Mouse (Mus musculus) midbrain, embryonic 14.5 days (tissue): ENCODE measurements around the gene Sept9. TPM values are rescaled to one million over a fixed set of nuclear protein-coding genes. Genes with fewer than 3 reads are reported as not detected.
"Not testable (repeated sequence)": the region's sequence is repeated elsewhere in the genome, so short reads cannot be mapped to it uniquely, and the experiment has no call there.

Experiments
- ATAC-seq: fragments of 200-750 bp; cut with Nextera tagmentation; 2 replicates; pipeline ENCODE4 v1.8.0; 2017; ENCODE audit warnings: moderate number of reproducible peaks, moderate library complexity; ENCODE audit not compliant: low FRiP score, low TSS enrichment
- DNase-seq: peaks from one replicate; pipeline ENCODE4 v3.0.0-alpha.2; 2015
- H3K27ac ChIP-seq: fragments of 300-500 bp; sonication (generic); replicated peaks from 2 replicates; pipeline ENCODE4 v1.5.1; 2014; ENCODE audit warnings: mild to moderate bottlenecking, low read depth, low read length, moderate library complexity
- H3K27me3 ChIP-seq: fragments of 300-500 bp; sonication (generic); 2 replicates; pipeline ENCODE4 v1.6.1; 2014; ENCODE audit warnings: low read length, control low read depth, mixed read lengths; ENCODE audit not compliant: control insufficient read depth, insufficient read depth
- H3K36me3 ChIP-seq: fragments of 300-500 bp; sonication (generic); 2 replicates; pipeline ENCODE4 v1.6.1; 2014; ENCODE audit warnings: low read length, control low read depth; ENCODE audit not compliant: control insufficient read depth, insufficient read depth
- H3K4me1 ChIP-seq: fragments of 300-500 bp; sonication (generic); 2 replicates; pipeline ENCODE4 v1.6.1; 2014; ENCODE audit warnings: mild to moderate bottlenecking, antibody characterized with exemption, low read length, control low read depth; ENCODE audit not compliant: control insufficient read depth, insufficient read depth
- H3K4me2 ChIP-seq: fragments of 300-500 bp; sonication (generic); 2 replicates; pipeline ENCODE4 v1.6.1; 2014; ENCODE audit warnings: mild to moderate bottlenecking, low read length, moderate library complexity
- H3K4me3 ChIP-seq: fragments of 300-500 bp; sonication (generic); replicated peaks from 2 replicates; pipeline ENCODE4 v1.5.1; 2014; ENCODE audit warnings: low read depth, low read length
- H3K9ac ChIP-seq: fragments of 300-500 bp; sonication (generic); replicated peaks from 2 replicates; pipeline ENCODE4 v1.6.1; 2014; ENCODE audit warnings: mild to moderate bottlenecking, low read length, moderate library complexity
- H3K9me3 ChIP-seq: fragments of 300-500 bp; sonication (generic); 2 replicates; pipeline ENCODE4 v1.6.1; 2016; ENCODE audit warnings: low read length, control low read depth, mixed read lengths; ENCODE audit not compliant: control insufficient read depth
- WGBS: fragments of 180-500 bp; shearing (Covaris S2); extraction: QIAGEN DNeasy Blood & Tissue Kit; methylation state at CpG from one replicate; pipeline ENCODE4 v1.1.7; 2014; 5-methylcytosine and 5-hydroxymethylcytosine counted together
- polyA plus RNA-seq: library from polyadenylated mRNA; unstranded; fragments of >200 nt; fragmentation: Nextera tagmentation; extraction: Ambion mirVana; gene quantifications from 2 replicates; pipeline ENCODE4 v1.2.1, GENCODE M21; 2014

Gene Sept9
- polyA plus RNA-seq, 1 experiment from 2014 or later, result 97.4 TPM

GRCm38 (mm10) chr11:117321311-117321971 lies 122.0 kb downstream of the Sept9 start:
- no peaks in the 10 kb centered on the region for H3K9me3 ChIP-seq
- DNase-seq, result no peak
- no peaks in the 10 kb centered on the region for H3K36me3 ChIP-seq
- H3K9ac ChIP-seq, result no peak overlapping the region
- H3K4me3 ChIP-seq, result no peak overlapping the region
- H3K4me2 ChIP-seq, result no peak overlapping the region
- WGBS, result 80% methylated on average over 9 of the region's 9 CpGs
- H3K27ac ChIP-seq, result no peak overlapping the region
- H3K4me1 ChIP-seq, result peaks cover 30% of the 10 kb centered on the region
- H3K27me3 ChIP-seq, result no peaks in the 10 kb centered on the region
- no peak for ATAC-seq

- Histone ChIP-seq H3K9ac (no peak overlapping the region), H3K27me3 (no peaks in the 10 kb centered on the region), H3K4me3 (no peak overlapping the region), H3K4me1 (peaks cover 31% of the 10 kb centered on the region), H3K9me3 (no peaks in the 10 kb centered on the region), H3K36me3 (no peaks in the 10 kb centered on the region), H3K4me2 (no peak overlapping the region), H3K27ac (no peak overlapping the region)
- 87% methylated on average over 3 of the region's 3 CpGs for WGBS
- ATAC-seq, result no peak
- no peak for DNase-seq
Observed at GRCm38 (mm10) chr11:117322311-117322710, 122.8 kb downstream of the Sept9 start.

DNA sequence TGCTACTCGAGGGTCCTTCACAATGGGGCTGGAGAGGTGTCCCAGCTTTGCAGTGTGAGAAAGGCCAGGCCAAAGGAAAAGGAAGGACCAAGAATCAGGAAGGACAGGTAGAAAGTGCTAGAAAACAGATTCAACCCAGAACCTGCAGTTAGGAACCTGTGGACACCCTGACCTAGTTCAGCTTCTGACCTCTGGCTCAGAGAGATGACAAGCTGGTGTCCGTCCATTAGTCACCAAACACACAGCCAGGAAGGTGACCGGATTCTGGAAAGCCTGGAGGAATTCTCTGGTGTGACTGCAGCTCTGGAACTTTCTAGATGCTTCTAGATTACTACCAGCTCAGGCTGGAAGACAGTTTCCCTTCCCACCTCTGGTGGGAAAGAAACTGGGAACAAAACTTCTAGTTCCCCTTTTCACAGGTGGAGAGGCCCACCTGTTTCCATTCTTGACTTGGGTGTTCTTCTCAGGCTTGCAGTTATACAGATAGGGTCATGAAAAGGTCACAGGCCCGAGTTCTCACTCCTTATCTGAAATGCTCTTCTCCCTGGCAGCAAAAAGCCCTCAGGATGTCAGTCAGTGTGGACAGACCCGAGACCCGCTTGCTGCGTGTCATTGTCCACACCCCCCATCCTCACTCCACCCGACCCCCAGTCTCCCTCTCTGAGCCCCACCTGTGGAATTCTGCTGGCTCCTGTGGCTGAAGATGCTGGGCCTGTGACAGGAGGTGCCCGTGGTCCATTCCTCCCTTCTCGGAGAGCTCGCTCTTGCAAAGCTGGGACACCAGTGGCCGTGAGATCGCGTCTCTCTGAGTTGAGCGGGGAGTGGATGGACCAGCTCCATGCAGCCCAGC lies 123.5 kb downstream of the Sept9 start:
- Histone ChIP-seq H3K27ac (no peak overlapping the region), H3K9ac (no peak overlapping the region), H3K36me3 (no peaks in the 10 kb centered on the region), H3K4me3 (no peak overlapping the region), H3K4me1 (peaks cover 25% of the 10 kb centered on the region), H3K27me3 (no peaks in the 10 kb centered on the region), H3K4me2 (no peak overlapping the region), H3K9me3 (no peaks in the 10 kb centered on the region)
- DNase-seq, result no peak
- 90% methylated on average over 15 of the region's 15 CpGs for WGBS
- no peak for ATAC-seq

DNA sequence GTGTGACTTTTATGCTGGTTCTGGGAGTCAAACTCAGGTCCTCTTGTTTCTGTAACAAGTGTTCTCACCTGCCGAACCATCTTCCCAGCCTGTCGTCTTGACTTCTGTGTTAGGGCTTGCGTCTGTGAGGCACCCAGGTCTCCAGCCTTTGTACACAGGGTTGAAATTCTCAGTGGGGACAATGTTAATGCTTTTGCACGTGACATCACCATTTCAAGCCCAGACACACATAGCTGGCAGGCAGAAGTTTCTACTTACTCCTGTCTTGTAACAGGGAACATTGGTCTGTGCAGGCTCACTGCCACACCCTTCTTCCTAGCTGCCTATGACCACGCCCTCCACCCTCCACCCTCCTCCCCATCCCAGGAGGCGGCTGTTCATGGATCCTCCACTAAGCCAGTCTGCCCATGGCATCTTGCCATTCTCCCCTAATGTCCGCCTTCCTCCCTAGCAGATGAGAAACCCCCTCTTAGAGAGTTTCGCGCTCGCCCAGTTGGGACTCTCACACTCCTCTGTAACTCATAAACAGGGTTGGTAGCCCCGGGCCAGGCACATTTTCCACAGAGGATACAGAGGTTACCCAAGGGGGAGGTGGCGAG lies 124.6 kb downstream of the Sept9 start:
- H3K36me3 ChIP-seq, result no peaks in the 10 kb centered on the region
- no peak overlapping the region for H3K27ac ChIP-seq
- whole genome bisulfite sequencing, result 73% methylated on average over 12 of the region's 12 CpGs
- no peak for ATAC-seq
- H3K9me3 ChIP-seq, result no peaks in the 10 kb centered on the region
- H3K4me1 ChIP-seq, result 0 out of 2 replicates have a peak, but pooled peaks cover 15% of the 10 kb centered on the region
- no peak overlapping the region for H3K4me2 ChIP-seq
- no peaks in the 10 kb centered on the region for H3K27me3 ChIP-seq
- no peak for DNase-seq
- H3K9ac ChIP-seq, result no peak overlapping the region
- no peak overlapping the region for H3K4me3 ChIP-seq

- not testable (repeated sequence) for H3K4me2 ChIP-seq, H3K9ac ChIP-seq, DNase-seq, H3K9me3 ChIP-seq, H3K27ac ChIP-seq, H3K36me3 ChIP-seq, ATAC-seq, H3K27me3 ChIP-seq, H3K4me3 ChIP-seq
- 0 out of 2 replicates have a peak, but pooled peaks cover 12% of the 10 kb centered on the region for H3K4me1 ChIP-seq
- WGBS, result 95% methylated on average over 5 of the region's 5 CpGs
Observed at GRCm38 (mm10) chr11:117324718-117325117, 125.3 kb downstream of the Sept9 start.

GRCm38 (mm10) chr11:117325131-117325467 lies 125.6 kb downstream of the Sept9 start:
- H3K4me1 ChIP-seq, result 0 out of 2 replicates have a peak, but pooled peaks cover 10% of the 10 kb centered on the region
- no peaks in the 10 kb centered on the region for H3K27me3 ChIP-seq
- H3K9ac ChIP-seq, result no peak overlapping the region
- ATAC-seq, result no peak
- H3K9me3 ChIP-seq, result no peaks in the 10 kb centered on the region
- H3K36me3 ChIP-seq, result no peaks in the 10 kb centered on the region
- no peak overlapping the region for H3K4me3 ChIP-seq
- whole genome bisulfite sequencing, result 76% methylated on average over 5 of the region's 5 CpGs
- no peak overlapping the region for H3K27ac ChIP-seq
- no peak overlapping the region for H3K4me2 ChIP-seq
- no peak for DNase-seq

- no peak overlapping the region for H3K4me3 ChIP-seq
- DNase-seq, result no peak
- no peak for ATAC-seq
- 35% methylated on average over 12 of the region's 12 CpGs for WGBS
- no peaks in the 10 kb centered on the region for H3K9me3 ChIP-seq
- H3K27ac ChIP-seq, result no peak overlapping the region
- H3K9ac ChIP-seq, result no peak overlapping the region
- H3K27me3 ChIP-seq, result no peaks in the 10 kb centered on the region
- peaks cover 13% of the 10 kb centered on the region for H3K4me1 ChIP-seq
- H3K4me2 ChIP-seq, result no peak overlapping the region
- no peaks in the 10 kb centered on the region for H3K36me3 ChIP-seq
Observed at GRCm38 (mm10) chr11:117325468-117326139, 126.1 kb downstream of the Sept9 start.

DNA sequence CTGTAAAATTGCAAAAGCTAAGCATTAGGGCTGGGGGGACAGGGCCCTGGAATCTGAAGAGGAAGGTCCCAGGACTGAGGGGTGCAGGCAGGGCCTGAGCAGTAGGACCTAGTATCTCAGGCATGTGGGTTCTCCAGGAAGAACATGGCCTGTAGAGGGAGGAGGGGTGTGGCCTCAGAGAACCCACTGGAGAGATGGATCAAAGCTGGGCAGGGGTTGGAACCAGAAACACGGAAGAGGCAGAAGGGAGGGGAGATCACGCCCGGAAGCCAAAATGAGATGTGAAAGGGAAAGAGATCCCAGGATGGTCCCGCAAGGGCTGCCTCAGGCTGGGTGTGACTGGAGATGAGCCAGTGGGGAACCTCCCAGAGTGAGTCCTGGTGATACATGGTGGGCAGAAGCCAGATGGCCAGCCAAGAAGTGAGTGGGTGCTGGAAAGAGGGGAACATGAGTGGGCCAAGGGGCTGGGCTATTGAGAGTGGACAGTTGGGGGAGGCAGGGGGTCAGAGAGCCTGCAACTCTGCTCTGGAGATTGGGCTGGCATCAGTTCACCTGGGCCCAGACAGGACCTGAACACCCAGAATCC lies 126.8 kb downstream of the Sept9 start:
- Histone ChIP-seq H3K36me3 (no peaks in the 10 kb centered on the region), H3K9me3 (no peaks in the 10 kb centered on the region), H3K4me1 (peaks cover 19% of the 10 kb centered on the region), H3K4me3 (no peak overlapping the region), H3K27ac (no peak overlapping the region), H3K27me3 (no peaks in the 10 kb centered on the region), H3K9ac (no peak overlapping the region), H3K4me2 (no peak overlapping the region)
- WGBS, result 64% methylated on average over 4 of the region's 4 CpGs
- DNase-seq (no peak), ATAC-seq (no peak)
